Mouse (Mus musculus): ENCODE measurements around the gene Arfgap2. TPM values are rescaled to one million over a fixed set of nuclear protein-coding genes. Genes with fewer than 3 reads are reported as not detected.

Arfgap2 gene
- polyA plus RNA-seq, 2 experiments = 25.5 to 50.2 TPM

DNA sequence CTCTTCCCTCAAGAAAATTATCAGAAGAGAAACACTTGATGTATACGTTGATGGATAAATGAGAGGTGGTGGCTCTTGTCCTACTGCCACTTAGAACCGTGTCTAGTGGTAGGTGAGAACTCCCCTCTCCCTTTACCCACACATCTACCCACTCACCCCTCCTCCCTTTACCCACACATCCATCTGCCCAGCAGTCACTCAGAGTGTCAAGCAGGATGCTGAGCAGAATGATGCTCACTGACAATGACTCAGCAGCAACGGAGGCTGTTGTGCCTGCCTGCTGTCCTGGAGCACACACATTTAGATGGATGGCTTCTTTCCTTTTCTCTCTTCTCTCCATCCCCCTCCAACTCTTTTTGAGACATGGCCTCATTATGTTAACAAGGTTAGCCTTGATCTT lies 38.1 kb downstream of the Arfgap2 start:
- H3K9ac ChIP-seq (replicated peaks) = no peak overlapping the region
- TF ChIP-seq CTCF (IDR thresholded peaks at IDR 0.05; ENCODE audit: low read depth) (no peak), EP300 (IDR thresholded peaks at IDR 0.05; ENCODE audit: low read depth) (no peak)
- DNase-seq (ENCODE audit: low read depth in 3 of 3, low spot score in 3 of 3) (no peak), ATAC-seq (ENCODE audit: insufficient read depth) (no peak)
- no peaks in the 10 kb centered on the region for H3K4me1 ChIP-seq (replicated peaks; ENCODE audit: control insufficient read depth in 2 of 2, insufficient read depth in 2 of 2, low read length in 1 of 2)
- H3K27me3 ChIP-seq (ENCODE audit: control insufficient read depth, insufficient read depth, low read length) = no peaks in the 10 kb centered on the region
- no peak overlapping the region for H3K4me2 ChIP-seq (ENCODE audit: low read depth)
- H3K4me3 ChIP-seq (ENCODE audit: insufficient read depth in 1 of 2, low read depth in 2 of 2, low read length in 2 of 2) = no peak overlapping the region
- no peaks in the 10 kb centered on the region for H3K9me3 ChIP-seq (ENCODE audit: control insufficient read depth, low read length)
- 59% methylated on average over 3 of the region's 3 CpGs for WGBS (ENCODE audit: insufficient replicate concordance)
- H3K27ac ChIP-seq = no peak overlapping the region
- H3K36me3 ChIP-seq (replicated peaks; ENCODE audit: control insufficient read depth, insufficient read depth, low read depth) = no peaks in the 10 kb centered on the region

DNA sequence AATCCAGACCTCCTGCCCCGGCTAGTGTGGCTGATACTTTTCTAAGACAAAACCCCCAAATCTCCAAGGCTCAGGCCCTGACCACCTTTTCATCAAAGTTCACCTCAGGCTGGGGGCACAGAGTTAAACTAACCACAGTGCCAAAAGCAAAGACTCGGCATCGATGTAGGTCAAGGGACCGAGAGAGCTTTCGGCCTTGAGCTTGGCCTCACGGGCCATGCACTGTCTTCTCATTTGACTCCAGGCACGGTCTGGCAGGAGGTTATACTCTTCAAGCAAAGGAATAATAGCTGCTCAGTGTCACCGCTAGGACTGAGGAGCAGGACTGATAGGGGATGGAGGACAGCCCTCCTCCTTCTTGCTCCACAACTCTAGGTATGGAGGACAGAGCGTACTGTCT lies 41.2 kb downstream of the Arfgap2 start:
- no peak for TF ChIP-seq CTCF (IDR thresholded peaks at IDR 0.05; ENCODE audit: low read depth)
- TF ChIP-seq EP300 (IDR thresholded peaks at IDR 0.05; ENCODE audit: low read depth) = no peak
- H3K27ac ChIP-seq = no peak overlapping the region
- no peak for ATAC-seq (ENCODE audit: insufficient read depth)
- WGBS (ENCODE audit: insufficient replicate concordance) = 70% methylated on average over 9 of the region's 9 CpGs
- H3K27me3 ChIP-seq (ENCODE audit: control insufficient read depth, insufficient read depth, low read length) = no peaks in the 10 kb centered on the region
- no peaks in the 10 kb centered on the region for H3K36me3 ChIP-seq (replicated peaks; ENCODE audit: control insufficient read depth, insufficient read depth, low read depth)
- H3K9ac ChIP-seq (replicated peaks) = no peak overlapping the region
- H3K4me1 ChIP-seq (replicated peaks; ENCODE audit: control insufficient read depth in 2 of 2, insufficient read depth in 2 of 2, low read length in 1 of 2) = no peaks in the 10 kb centered on the region
- H3K9me3 ChIP-seq (ENCODE audit: control insufficient read depth, low read length) = no peaks in the 10 kb centered on the region
- DNase-seq (ENCODE audit: low read depth in 3 of 3, low spot score in 3 of 3) = no peak
- H3K4me3 ChIP-seq (ENCODE audit: insufficient read depth in 1 of 2, low read depth in 2 of 2, low read length in 2 of 2) = no peak overlapping the region
- H3K4me2 ChIP-seq (ENCODE audit: low read depth) = no peak overlapping the region

DNA sequence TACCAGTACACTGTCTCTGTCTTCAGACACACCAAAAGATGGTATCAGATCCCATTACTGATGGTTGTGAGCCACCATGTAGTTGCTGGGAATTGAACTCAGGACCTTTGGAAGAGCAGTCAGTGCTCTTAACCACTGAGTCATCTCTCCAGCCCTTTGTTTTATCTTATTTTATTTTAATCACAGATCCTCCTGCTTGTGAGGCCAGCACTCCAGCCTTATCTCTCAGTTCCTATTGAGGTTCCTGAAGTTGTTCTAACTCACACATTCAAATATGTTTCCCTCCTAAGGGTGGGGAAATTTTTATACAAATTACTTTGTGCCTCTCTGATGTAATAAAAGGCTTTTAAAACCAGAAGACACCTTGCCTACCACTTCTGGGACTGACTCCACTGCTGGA lies 41.8 kb downstream of the Arfgap2 start:
- H3K9ac ChIP-seq (replicated peaks) = no peak overlapping the region
- H3K27ac ChIP-seq = no peak overlapping the region
- H3K4me2 ChIP-seq (ENCODE audit: low read depth) = no peak overlapping the region
- H3K27me3 ChIP-seq (ENCODE audit: control insufficient read depth, insufficient read depth, low read length) = no peaks in the 10 kb centered on the region
- H3K9me3 ChIP-seq (ENCODE audit: control insufficient read depth, low read length) = no peaks in the 10 kb centered on the region
- H3K36me3 ChIP-seq (replicated peaks; ENCODE audit: control insufficient read depth, insufficient read depth, low read depth) = no peaks in the 10 kb centered on the region
- DNase-seq (ENCODE audit: low read depth in 3 of 3, low spot score in 3 of 3) (no peak), ATAC-seq (ENCODE audit: insufficient read depth) (no peak)
- no peaks in the 10 kb centered on the region for H3K4me1 ChIP-seq (replicated peaks; ENCODE audit: control insufficient read depth in 2 of 2, insufficient read depth in 2 of 2, low read length in 1 of 2)
- no peak overlapping the region for H3K4me3 ChIP-seq (ENCODE audit: insufficient read depth in 1 of 2, low read depth in 2 of 2, low read length in 2 of 2)
- TF ChIP-seq CTCF (IDR thresholded peaks at IDR 0.05; ENCODE audit: low read depth) (no peak), EP300 (IDR thresholded peaks at IDR 0.05; ENCODE audit: low read depth) (no peak)

DNA sequence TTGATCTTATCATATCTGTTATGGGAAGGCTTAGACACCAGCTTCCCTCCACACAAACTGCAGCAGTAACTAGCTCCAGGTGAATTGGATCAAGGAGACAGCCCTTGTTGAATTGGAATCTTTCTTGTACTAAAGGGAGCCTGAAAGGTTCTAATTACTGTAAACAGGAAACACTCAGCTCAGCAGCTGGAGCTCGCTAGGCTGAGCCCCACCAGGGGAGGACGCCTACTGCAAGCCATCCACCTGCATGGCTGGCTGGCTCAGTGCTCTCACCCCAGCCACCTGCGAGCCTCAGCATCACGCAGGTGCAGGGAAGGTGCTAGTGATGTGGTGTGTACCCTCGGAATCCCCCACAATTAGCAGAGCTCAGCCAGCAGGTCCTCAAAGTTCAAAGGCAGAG lies 43.9 kb downstream of the Arfgap2 start:
- Histone ChIP-seq H3K4me2 (ENCODE audit: low read depth) (no peak overlapping the region), H3K9ac (replicated peaks) (no peak overlapping the region), H3K27me3 (ENCODE audit: control insufficient read depth, insufficient read depth, low read length) (no peaks in the 10 kb centered on the region), H3K4me3 (ENCODE audit: insufficient read depth in 1 of 2, low read depth in 2 of 2, low read length in 2 of 2) (no peak overlapping the region), H3K36me3 (replicated peaks; ENCODE audit: control insufficient read depth, insufficient read depth, low read depth) (no peaks in the 10 kb centered on the region), H3K27ac (no peak overlapping the region), H3K4me1 (replicated peaks; ENCODE audit: control insufficient read depth in 2 of 2, insufficient read depth in 2 of 2, low read length in 1 of 2) (no peaks in the 10 kb centered on the region; a peak in 1 of 4 replicates), H3K9me3 (ENCODE audit: control insufficient read depth, low read length) (no peaks in the 10 kb centered on the region)
- no peak for ATAC-seq (ENCODE audit: insufficient read depth)
- 32% methylated on average over 5 of the region's 5 CpGs for WGBS (ENCODE audit: insufficient replicate concordance)
- TF ChIP-seq EP300 (IDR thresholded peaks at IDR 0.05; ENCODE audit: low read depth) = no peak
- no peak for TF ChIP-seq CTCF (IDR thresholded peaks at IDR 0.05; ENCODE audit: low read depth)
- no peak for DNase-seq (ENCODE audit: low read depth in 3 of 3, low spot score in 3 of 3)

DNA sequence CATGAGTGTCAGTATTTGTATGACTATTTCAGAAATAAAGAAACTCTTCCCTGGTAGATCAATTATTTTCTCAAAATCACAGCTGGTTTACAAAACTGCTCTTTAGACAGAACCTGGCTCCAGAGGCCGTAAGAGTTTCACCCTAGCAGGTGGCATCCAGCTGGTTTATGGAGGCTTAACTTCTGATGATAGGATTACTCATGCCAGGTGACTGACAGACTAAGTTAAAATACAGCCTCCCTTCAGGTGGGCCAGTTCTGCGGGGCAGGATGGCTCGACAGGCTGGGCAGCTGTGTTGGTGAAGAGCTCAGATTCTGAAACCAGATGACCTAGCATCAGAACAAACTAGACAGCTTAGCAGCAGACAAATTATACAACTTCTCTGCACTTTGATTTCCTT lies 44.8 kb downstream of the Arfgap2 start:
- no peaks in the 10 kb centered on the region for H3K9me3 ChIP-seq (ENCODE audit: control insufficient read depth, low read length)
- no peak for ATAC-seq (ENCODE audit: insufficient read depth)
- no peak overlapping the region for H3K27ac ChIP-seq

More for the DNA sequence above, 44.8 kb downstream of the Arfgap2 start:
- Histone ChIP-seq H3K4me2 (ENCODE audit: low read depth) (no peak overlapping the region), H3K36me3 (replicated peaks; ENCODE audit: control insufficient read depth, insufficient read depth, low read depth) (no peaks in the 10 kb centered on the region), H3K4me1 (replicated peaks; ENCODE audit: control insufficient read depth in 2 of 2, insufficient read depth in 2 of 2, low read length in 1 of 2) (no peaks in the 10 kb centered on the region; a peak in 1 of 4 replicates), H3K4me3 (ENCODE audit: insufficient read depth in 1 of 2, low read depth in 2 of 2, low read length in 2 of 2) (no peak overlapping the region), H3K9ac (replicated peaks) (no peak overlapping the region), H3K27me3 (ENCODE audit: control insufficient read depth, insufficient read depth, low read length) (no peaks in the 10 kb centered on the region)
- 76% methylated on average over 3 of the region's 3 CpGs for WGBS (ENCODE audit: insufficient replicate concordance)
- DNase-seq (ENCODE audit: low read depth in 3 of 3, low spot score in 3 of 3) = no peak
- TF ChIP-seq EP300 (IDR thresholded peaks at IDR 0.05; ENCODE audit: low read depth) (no peak), CTCF (IDR thresholded peaks at IDR 0.05; ENCODE audit: low read depth) (no peak)
